Mouse (Mus musculus) CH12F3 (cell line): ENCODE data around the gene Gm20388.

Experiments used
- in situ Hi-C: fragments of 300-500 bp; cut with MboI; formaldehyde crosslinking; loops from 2 replicates; pipeline ENCODE4 v1.14.3; 2020; ENCODE audit warnings: low sequenced_read_pairs

The Gm20388 gene

DNA sequence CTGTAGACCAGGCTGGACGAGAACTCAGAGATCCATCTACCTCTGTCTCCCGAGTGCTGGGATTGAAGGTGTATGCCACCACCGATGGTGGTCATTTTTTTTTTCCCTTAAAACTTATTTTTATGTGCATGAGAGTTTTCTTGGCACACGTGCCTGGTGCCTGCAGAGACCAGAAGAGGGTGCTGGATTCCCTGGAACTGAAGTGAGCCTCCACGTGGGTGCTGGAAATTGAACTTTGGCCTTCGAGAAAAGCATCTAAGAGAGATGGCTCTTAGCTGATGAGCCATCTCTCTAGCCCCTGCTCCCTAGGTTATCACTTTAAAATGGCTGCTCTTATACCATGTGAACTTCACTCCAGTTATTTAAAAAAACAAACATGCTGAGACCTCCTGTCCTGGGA lies 163.9 kb downstream of the Gm20388 start:
- in situ Hi-C loops: loop anchor here (5.0 kb wide), 1 partner anchor 127 kb away; no protein-coding TSS in a partner anchor

DNA sequence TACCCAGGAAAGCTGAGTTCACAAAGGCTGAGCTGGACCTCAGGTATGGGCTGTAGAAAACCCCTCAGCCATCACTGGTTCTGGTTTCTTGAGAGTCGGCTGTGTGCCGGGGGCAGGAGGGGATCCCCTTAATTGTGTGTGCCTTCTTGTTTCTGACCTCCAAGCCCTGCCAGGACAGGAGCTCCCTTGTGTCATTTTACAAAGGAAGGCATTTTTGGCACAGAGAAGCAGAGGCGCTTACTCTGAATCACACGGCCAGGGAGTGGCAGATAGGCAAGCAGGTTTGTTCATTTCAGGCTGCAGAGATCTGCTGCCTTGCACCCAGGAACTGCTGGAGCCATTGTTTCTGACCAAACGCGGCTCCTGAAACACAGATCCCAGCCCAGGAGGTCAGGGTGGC lies 164.7 kb downstream of the Gm20388 start:
- in situ Hi-C loops: no loop called here

DNA sequence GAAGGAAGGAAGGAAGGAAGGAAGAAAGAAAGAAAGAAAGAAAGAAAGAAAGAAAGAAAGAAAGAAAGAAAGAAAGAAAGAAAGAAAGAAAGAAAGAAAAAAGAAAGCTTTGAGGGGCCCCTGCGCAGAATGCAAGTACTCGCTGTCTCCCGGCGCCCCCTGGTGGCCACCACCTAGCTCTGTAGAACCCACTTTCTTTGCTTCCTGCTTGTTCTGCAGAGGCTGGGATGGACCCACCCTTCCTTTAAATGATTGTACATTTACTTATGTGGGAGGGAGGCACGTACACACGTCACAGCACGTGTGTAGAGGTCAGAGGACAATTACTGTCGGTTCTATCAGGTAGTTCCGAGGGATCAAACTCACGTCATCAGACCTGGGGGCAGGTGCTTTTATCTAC lies 167.4 kb downstream of the Gm20388 start:
- in situ Hi-C loops: no loop called here

DNA sequence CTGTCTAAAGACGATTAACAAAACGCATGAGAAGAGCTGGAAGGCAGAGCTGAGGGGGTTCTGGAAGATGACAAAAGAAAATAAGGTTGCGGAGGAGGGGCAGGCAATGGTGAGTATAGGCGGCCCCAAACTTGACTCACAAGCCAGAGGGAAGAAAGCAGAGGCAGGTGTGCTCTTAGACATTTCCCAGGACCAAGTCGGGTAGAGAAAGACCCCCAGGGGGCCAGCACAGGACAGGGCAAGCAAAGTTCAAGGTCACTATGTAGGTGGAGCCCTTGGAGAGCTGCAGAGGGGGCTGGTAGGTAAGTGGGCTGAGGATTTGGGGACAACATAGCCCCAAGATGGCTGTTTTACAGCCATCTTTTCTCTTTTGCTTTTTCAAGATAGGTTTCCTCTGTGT lies 168.7 kb downstream of the Gm20388 start:
- in situ Hi-C loops: no loop called here

DNA sequence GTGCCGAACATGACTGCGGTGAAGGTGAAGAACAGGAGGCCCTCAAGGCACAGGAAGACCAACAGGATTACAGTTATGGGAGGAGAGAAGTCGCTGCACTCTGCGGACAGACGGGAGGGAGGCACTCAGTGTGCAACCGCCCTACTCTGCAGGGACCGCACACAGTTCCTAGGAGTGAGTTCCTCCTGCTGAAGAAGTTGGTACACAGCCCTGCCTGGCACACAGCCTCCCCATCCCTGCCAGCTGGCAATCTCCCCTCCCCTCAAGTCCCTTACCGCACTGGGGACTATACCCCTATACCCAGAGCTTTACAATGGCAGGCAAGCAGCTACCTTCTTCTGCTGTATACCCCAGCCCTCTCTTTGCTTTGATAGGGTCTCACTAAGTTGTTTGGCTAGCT lies 172.6 kb downstream of the Gm20388 start:
- in situ Hi-C loops: no loop called here

DNA sequence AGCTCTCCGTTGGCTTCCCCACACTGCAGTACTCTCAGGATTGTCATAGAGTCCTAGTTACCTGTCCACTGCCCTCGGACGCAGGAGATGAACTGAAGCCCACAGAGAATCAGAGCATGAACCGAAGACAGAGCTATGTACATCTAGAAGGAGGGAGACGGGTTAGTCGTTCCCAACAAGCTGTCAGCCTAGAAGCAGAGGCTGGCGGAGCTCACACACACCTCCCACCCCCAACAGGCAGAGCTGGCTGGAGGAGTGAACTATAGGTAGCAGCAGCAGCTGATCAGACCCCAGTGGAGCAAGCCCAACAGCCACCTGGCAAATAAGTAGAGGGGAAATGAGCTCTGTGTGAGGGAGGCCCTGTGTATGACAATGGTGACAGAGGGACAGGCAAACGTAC lies 174.1 kb downstream of the Gm20388 start:
- in situ Hi-C loops: no loop called here

DNA sequence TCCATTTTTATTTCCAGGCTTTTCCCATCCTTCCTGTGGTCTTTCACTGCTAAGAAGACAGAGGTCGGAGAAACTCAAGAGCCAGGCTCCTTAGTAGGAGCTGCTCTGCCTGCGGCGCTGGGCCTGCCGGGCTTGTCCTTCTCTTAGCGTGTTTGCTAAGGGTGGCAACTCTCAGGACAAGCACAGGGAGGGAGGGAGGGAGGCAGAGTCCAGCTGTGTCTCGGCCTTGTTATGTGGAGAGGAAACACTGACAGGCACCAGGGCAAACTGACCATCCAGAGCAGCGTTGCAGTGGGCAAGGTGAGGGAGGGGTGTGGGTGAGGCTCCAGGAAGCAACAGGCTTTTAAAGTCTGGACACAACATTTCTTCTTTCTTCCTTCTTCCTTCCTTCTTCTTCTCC lies 178.9 kb downstream of the Gm20388 start:
- in situ Hi-C loops: no loop called here

DNA sequence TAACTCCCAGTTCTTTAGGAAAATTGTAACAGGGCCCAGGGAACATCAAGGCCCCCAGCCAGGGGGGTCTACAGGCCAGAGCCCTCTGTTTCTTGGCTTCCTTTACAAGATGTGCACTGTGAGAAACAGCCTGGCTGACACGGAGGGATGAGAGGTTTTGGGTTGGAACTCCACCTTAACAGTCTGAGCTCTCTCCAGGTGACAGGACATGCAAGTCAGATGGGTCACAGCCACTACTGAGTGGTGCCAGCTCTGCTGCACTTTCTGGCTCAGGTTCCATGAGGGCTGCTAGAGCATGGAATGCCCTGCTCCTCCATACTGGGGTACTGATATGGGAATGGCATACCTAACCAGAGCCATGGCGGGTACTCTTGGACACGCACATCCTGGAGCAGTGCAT lies 180.4 kb downstream of the Gm20388 start:
- in situ Hi-C loops: no loop called here

DNA sequence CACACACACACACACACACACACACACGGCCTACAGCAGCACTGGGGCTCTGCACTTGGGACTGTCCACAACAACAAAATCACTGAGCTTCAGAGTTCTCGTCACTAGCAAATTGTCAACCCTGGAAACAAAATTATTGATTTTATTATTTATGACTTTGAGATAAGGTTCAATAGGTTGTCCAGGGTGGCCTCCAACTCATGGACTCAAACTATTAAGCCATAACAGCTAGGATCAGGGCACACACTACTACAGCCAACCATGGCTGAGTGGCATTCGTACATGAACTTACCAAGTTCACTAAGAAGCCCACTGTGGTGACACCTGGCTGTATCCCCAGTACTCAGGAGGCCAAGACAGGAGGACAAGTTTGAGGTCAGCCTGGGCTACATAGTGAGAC lies 182.5 kb downstream of the Gm20388 start:
- in situ Hi-C loops: no loop called here

DNA sequence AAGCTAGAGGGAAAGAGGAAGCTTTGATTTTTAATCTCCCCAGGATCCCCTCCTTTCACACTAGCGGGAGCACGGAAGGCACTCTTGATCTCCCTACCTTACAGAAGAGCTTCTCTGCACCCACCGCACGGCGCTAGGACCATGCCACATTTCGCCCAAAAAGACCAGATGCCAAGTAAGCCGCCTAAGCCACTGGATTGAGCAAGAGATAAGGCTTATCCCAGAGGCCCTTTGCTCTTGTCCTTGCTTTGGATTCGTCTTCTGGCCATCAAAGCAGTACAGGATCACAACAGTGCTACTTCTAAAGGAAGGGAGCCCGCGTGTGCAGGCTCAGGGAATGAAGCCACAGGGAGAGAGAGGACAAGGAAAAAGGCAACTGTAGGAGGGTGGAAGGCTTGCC lies 184.2 kb downstream of the Gm20388 start:
- in situ Hi-C loops: no loop called here

DNA sequence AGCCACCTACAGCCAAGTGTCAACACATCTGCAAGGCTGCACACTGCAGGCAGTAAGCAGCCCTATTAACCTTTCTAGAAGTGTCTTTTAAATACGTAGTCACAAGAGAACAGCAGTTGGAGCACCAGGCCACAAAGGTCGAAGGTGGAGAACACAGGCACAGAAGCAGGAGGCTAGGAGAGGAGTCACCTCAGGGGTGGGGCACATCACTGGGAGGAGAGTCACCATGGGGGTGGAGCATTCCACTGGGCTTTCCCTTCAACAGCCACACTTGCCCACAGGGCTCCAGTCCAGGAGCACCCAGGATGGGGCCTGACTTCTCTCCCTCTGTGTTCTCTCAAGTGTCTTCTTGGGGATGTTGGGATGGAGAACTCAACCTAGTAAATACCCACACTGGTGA lies 185.8 kb downstream of the Gm20388 start:
- in situ Hi-C loops: no loop called here

DNA sequence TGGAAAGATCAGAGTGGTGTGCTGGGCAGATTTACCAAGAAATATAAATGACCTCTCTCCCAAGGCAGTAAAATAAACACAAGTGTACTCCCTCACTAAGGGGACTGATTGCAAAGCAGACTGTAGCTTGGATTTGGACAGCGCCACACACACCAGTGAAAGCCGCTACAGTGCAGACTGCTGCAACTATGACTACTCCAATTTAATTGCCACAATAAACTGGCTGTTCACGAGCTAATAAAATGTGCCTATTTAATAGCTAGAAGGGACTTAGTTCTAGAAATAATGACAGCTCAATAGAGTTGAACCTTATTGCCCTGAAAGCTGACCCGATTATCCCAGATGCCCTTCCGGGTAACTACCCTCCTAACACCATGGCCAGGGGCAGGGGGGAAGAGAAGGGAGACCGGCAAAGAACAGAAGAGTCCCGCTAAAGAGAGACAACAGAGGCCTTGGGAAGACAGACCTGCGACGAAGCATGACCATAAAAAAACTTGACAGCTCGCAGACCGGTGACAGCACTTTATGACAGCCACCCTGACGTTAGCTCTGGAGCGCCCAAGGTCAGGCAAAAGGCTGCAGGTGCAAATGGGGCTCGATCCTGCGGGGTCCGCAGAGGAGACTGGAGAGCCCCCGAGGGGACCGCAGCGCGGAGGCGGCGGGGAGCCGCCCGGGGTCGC lies 189.9 kb downstream of the Gm20388 start:
- in situ Hi-C loops: no loop called here

DNA sequence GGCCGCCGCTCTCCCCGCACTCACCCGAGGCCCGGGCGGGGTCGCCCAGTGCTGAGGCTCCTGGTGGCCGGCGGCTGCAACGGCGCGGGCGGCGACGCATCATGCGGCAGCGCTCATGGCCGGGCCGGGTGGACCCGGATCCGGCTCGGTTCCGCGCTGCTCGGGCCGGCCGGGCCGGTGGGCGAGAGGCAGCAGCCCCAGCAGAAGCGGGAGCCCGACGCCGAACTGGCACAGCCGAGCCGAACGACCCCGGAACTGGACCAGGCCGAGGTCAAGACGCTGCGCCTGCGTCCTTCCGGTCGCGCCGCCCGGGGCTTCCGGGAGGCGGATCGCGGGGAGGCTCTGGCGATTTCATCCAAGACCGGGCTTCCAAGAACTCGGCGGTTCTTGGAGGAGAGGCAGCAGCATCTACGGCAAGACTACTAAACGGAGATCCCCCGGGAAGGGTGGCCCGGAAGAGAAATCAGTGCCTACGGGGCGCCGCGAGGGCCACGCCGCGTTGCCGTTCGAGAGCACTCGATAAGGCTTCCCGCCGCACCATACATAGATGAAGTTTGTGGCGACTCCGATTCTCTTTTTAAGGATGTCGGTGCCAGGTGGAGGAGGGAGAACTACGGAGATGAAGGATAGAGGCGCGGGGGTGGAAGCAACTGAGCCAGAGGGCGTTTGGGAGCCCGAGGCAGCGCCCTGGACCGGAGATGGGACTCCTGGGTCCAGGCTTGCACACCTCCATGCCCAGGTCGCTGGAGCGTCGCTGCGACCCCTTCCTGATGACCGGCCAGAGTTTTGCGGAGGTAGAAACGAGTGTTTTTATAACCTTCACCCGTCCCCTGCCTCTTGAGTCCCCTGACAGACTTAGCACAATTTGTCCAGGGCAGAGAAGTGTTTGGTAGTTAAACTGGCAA lies 190.7 kb downstream of the Gm20388 start, which contains the start of gene Zdhhc7:
TSS of gene Zdhhc7 (minus strand) at position 415 of the 905 bp plus-strand sequence.
- in situ Hi-C loops: no loop called here

DNA sequence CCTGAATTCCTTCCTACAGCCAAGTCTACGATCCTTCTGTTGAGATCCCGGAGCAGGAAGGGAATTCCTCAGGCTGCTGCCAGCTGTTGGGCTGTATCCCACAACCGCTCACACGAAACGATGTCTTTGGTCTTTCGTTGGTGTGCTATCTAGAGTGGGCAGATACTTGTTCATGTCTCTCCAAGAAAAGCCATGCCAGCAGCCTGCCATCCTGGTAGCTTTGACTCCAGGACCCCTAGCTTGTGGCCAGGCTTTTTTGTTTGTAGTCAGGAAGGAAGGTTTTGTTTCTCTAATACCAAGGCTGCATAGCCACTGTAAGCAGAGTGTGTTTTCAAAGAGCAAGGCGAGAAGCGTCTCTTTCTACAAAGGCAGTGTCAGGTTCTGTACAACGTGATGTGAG lies 193.3 kb downstream of the Gm20388 start:
- in situ Hi-C loops: no loop called here

DNA sequence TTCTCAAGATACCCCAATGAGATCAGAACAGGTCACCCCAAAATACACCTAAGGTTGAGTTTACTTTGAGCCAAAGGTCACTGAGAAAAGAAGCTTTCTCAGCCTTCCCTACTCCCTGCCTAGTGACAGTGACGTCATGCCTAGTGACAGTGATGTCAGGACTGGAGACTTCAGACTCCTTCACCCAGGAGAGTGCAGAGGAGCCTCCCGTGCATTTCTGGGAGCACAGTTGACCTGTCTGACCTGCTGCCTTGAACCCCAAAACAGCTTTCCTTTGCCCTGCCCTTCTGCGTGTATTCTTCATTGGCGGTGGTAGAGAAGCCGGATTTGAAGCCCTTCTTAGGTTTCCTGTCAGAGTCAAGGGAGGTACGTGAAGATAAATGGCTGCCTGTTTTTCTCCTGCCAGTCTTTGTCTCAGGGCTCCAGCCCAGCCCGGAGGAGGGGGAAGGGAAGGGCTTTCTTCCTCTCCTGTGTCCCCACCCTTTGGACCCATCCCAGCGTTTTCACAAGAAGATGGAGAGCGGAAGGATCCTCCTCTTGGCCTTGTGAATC lies 194.2 kb downstream of the Gm20388 start:
- in situ Hi-C loops: no loop called here

DNA sequence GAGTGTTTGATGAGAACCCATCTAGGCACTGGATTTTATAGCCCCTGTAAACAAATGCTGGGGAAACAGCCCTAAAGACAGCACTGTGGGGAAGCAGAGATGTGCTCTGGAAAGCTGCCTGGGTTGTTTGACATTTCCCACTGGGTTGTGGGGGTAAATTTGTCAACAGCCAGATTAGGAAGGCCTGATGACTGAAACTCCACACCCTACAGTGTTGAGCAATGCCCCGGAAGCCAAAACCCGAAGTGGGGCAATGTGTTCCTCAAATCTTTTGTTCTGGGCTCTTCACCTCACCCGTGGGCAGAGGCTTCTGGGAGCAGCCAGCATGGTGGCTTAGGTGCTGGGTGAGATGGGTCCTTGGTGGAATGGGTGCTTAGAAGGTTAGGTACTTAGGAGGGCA lies 198.5 kb downstream of the Gm20388 start:
- in situ Hi-C loops: no loop called here

DNA sequence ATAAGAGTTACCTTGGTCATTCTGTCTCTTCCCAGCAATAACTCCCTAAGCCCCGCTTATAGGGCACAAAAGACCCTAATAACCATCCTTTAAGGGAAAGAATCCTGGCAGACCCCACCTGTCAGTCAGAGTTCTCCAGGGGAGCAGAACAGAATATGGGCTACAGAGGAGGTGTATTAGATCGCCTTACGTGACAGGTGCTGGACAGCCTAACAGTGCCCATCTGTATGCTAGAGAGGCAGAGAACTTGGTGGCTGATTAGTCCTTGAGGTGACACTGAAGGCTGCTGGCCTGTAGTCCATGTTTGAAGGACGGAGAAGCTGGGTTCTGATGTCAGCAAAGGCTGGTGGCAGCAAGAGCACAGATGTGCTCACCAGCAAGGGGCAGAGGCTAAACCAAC lies 200.3 kb downstream of the Gm20388 start:
- in situ Hi-C loops: no loop called here

DNA sequence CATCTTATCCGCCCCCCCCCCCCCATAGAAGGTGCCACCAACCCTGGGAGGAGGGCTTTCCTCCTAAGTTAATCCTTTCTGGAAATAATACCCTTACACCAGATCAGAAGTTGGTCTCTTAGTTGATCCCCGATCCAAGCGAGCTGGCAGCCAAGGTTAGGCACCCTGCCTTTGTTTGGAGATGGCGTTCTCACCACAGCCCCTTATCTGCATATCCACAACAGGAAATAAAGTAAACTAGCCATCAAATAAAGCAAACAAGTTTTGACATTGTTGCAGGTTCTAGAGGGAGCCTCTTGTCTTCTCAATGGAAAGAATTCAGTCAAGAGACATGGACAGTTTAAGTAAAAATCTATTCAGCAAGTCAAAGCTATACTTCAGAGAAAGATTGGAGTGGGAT lies 200.7 kb downstream of the Gm20388 start:
- in situ Hi-C loops: no loop called here

DNA sequence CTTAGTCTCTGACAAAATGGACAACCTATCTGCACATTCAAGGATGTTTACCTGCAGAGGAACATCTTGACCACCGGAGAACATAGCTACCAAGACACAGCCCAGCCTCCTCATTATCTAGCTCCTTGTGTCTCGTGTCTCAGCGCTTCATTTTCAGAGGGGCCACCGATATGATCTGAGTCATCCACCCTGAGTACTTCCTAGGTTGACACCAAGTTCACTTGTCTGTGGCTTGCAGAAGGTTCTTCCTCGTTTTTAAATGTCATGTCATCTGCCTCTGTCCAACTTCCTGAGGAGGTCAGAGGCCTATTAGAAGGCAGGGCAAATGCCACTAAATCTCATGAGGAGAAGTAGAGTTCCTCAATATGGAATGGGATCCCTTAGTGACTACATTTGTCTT lies 201.9 kb downstream of the Gm20388 start:
- in situ Hi-C loops: no loop called here

DNA sequence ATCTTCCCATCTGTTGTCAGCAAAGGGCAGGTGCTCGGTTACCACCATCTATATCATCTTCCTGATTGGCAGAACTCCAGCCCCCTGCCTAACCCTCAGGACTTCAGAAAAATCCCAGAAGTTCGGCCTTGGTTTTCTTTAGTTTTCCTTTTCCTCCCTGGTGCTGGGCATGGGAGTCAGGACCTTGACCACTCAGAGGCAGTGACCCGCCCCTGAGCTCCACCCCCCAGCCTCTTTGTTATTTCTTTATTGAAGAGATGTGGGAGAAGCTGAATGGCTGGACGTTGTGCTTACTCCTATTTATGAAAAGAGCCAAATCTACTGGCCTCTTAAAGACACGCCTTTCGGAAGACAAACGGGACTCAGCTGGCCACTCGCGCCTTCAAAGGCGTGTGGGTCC lies 202.7 kb downstream of the Gm20388 start:
- in situ Hi-C loops: no loop called here

DNA sequence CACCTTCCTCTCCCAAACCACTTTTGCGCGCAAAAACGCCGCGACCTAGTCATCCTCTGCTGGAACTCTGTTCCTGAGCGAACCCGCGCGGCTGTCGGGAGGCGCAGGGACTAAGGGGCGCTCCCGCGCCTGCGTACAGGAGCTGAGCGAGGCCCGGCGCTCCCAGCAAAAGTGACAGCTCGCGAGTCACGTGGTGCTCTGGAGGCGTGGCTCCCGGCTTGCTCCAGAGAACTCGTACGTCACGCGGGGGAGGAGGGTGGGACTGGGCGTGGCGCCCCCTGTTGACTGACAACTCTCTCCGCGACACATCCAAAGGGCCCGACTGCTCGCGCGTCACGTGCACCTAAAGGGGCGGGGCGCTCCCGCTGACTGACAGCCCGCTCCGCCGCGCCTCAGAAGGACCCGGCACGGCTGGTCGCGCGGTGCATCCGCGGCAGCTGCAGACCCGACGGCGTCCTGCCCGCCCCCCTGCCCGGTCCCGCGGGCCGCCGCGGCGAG lies 203.2 kb downstream of the Gm20388 start, which contains the start of gene 6430548M08Rik:
TSS of gene 6430548M08Rik (plus strand) at position 395 of the 498 bp plus-strand sequence.
- in situ Hi-C loops: no loop called here
